10 mouse cellular contexts compared by ENCODE assay signal in genomic region chr16:77760926-77761347, GRCm38 (mm10).
DNase-seq lines count a peak whose midpoint lies in the region; ATAC-seq lines count a peak whose summit lies in the region.
"Had no signal": no experiment of that assay in that cellular context is flagged by ENCODE, and none has a peak within 500 bp of the region (broad histone marks: within the 10 kb centered on the region; RNA-seq: fewer than 3 reads in every experiment).

No protein-coding gene starts in this region.

- H3K4me2 ChIP-seq in intestine, embryonic 14.5 days (ENCODE audit: low read length): no peak overlapping the region
- no peak overlapping the region for H3K4me2 ChIP-seq in intestine, embryonic 15.5 days (replicated peaks)
- peak overlapping the region; percentile 30; the same call in 1 of the 2 replicates for H3K4me2 ChIP-seq in hindbrain, embryonic 13.5 days
- H3K4me2 ChIP-seq in stomach, embryonic 16.5 days (ENCODE audit: low read depth, low read length): no peak overlapping the region

- DNase-seq in intestine, embryonic 14.5 days (ENCODE audit: low spot score): peak; percentile 56
- peak; percentile 27 to 35 for DNase-seq in right cerebral cortex, postnatal 10 days (ENCODE audit: low spot score in 2 of 2)
- DNase-seq in right cerebral cortex, postnatal 25 days: no peak
- DNase-seq in urinary bladder, adult 2 months (ENCODE audit: low spot score): no peak
- no peak for DNase-seq in retina, postnatal 1 day

- no peaks in the 10 kb centered on the region for H3K4me1 ChIP-seq in intestine, embryonic 14.5 days (replicated peaks; ENCODE audit: control insufficient read depth, insufficient read depth, low read length)
- no peaks in the 10 kb centered on the region for H3K4me1 ChIP-seq in intestine, embryonic 15.5 days (replicated peaks)
- H3K4me1 ChIP-seq in hindbrain, embryonic 13.5 days (replicated peaks): peaks cover 24% of the 10 kb centered on the region
- no peaks in the 10 kb centered on the region; the same call in 1 of the 2 replicates for H3K4me1 ChIP-seq in stomach, embryonic 16.5 days (ENCODE audit: control insufficient read depth, insufficient read depth, low read length)

- no peaks in the 10 kb centered on the region for H3K27me3 ChIP-seq in intestine, embryonic 14.5 days (replicated peaks; ENCODE audit: control insufficient read depth, insufficient read depth, low read length)
- H3K27me3 ChIP-seq in intestine, embryonic 15.5 days (replicated peaks): no peaks in the 10 kb centered on the region
- no peaks in the 10 kb centered on the region for H3K27me3 ChIP-seq in hindbrain, embryonic 13.5 days
- no peaks in the 10 kb centered on the region for H3K27me3 ChIP-seq in stomach, embryonic 16.5 days (ENCODE audit: control insufficient read depth, insufficient read depth, low read length)

- ATAC-seq in intestine, embryonic 14.5 days (replicated peaks; ENCODE audit: low FRiP score, low TSS enrichment, low read depth): peak; percentile 32; the same call in 1 of the 2 replicates
- ATAC-seq in intestine, embryonic 15.5 days: no peak; the same call in 1 of the 2 replicates
- no peak for ATAC-seq in hindbrain, embryonic 13.5 days (ENCODE audit: low FRiP score)
- ATAC-seq in stomach, embryonic 16.5 days (ENCODE audit: insufficient read depth, low FRiP score): peak; percentile 71; the same call in 1 of the 2 replicates

- H3K27ac ChIP-seq in intestine, embryonic 14.5 days (ENCODE audit: low read depth): peak overlapping the region; percentile 33; the same call in 1 of the 2 replicates
- H3K27ac ChIP-seq in intestine, embryonic 15.5 days: no peak overlapping the region
- peak overlapping the region; percentile 93 for H3K27ac ChIP-seq in hindbrain, embryonic 13.5 days
- H3K27ac ChIP-seq in stomach, embryonic 16.5 days (ENCODE audit: low read length): peak overlapping the region; percentile 37; the same call in 1 of the 2 replicates
- H3K27ac ChIP-seq: macrophage had no signal

- no peak overlapping the region for H3K4me3 ChIP-seq in intestine, embryonic 14.5 days (ENCODE audit: low read depth, low read length)
- no peak overlapping the region for H3K4me3 ChIP-seq in intestine, embryonic 15.5 days (replicated peaks)
- H3K4me3 ChIP-seq in hindbrain, embryonic 13.5 days: no peak overlapping the region
- no peak overlapping the region for H3K4me3 ChIP-seq in stomach, embryonic 16.5 days (replicated peaks; ENCODE audit: low read length)
- H3K4me3 ChIP-seq: left cerebral cortex, adult 2 months had no signal

- no peaks in the 10 kb centered on the region for H3K9me3 ChIP-seq in intestine, embryonic 14.5 days (ENCODE audit: control insufficient read depth, low read length)
- H3K9me3 ChIP-seq in intestine, embryonic 15.5 days: no peaks in the 10 kb centered on the region
- H3K9me3 ChIP-seq in hindbrain, embryonic 13.5 days: no peaks in the 10 kb centered on the region
- no peaks in the 10 kb centered on the region for H3K9me3 ChIP-seq in stomach, embryonic 16.5 days (replicated peaks; ENCODE audit: control insufficient read depth, low read length)

- WGBS in intestine, embryonic 14.5 days: 55% methylated on average over 4 of the region's 4 CpGs
- 50% methylated on average over 4 of the region's 4 CpGs for WGBS in intestine, embryonic 15.5 days
- 57% methylated on average over 4 of the region's 4 CpGs for WGBS in hindbrain, embryonic 13.5 days
- 47% methylated on average over 4 of the region's 4 CpGs for WGBS in stomach, embryonic 16.5 days

- H3K9ac ChIP-seq in intestine, embryonic 14.5 days (ENCODE audit: low read length): no peak overlapping the region
- no peak overlapping the region for H3K9ac ChIP-seq in intestine, embryonic 15.5 days
- H3K9ac ChIP-seq in hindbrain, embryonic 13.5 days: no peak overlapping the region
- no peak overlapping the region for H3K9ac ChIP-seq in stomach, embryonic 16.5 days (ENCODE audit: low read length)

- no peaks in the 10 kb centered on the region for H3K36me3 ChIP-seq in intestine, embryonic 14.5 days (ENCODE audit: control insufficient read depth, insufficient read depth, low read length)
- no peaks in the 10 kb centered on the region for H3K36me3 ChIP-seq in intestine, embryonic 15.5 days
- H3K36me3 ChIP-seq in hindbrain, embryonic 13.5 days: no peaks in the 10 kb centered on the region
- no peaks in the 10 kb centered on the region for H3K36me3 ChIP-seq in stomach, embryonic 16.5 days (ENCODE audit: control insufficient read depth, insufficient read depth, low read length)

Comparison
In these comparisons a context has a peak if more than half of its experiments do, and no peak if none do; other contexts are left out.
1. ATAC-seq: peak in intestine, embryonic 14.5 days (single experiment) and stomach, embryonic 16.5 days (single experiment); none in intestine, embryonic 15.5 days (single experiment) and hindbrain, embryonic 13.5 days (single experiment).
2. DNase-seq: peak in intestine, embryonic 14.5 days (single experiment) and right cerebral cortex, postnatal 10 days (2 of 2); none in right cerebral cortex, postnatal 25 days (single experiment), urinary bladder, adult 2 months (single experiment) and retina, postnatal 1 day (single experiment).